Comparison of ENCODE assay signal across 16 mouse cellular contexts in the genomic region with DNA sequence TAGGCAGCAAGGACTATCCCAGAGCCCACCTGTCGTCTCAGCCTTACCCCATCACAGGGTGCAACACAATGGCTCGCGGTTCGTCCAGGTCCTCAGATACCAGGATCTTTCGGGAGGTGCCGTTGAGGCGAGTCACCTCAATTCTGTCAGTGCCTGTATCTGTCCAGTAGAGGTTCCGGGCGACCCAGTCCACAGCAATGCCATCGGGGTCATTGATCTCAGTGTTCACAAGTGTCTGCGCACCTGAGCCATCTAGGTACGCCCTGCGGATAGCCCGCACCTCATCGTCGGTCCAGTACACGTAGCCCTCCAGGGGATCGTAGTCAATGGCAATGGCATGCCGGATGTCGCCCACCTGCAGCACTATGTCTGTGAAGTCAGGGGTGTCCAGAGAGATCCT.
"Had no signal": no experiment of that assay in that cellular context is flagged by ENCODE, and none has a peak within 500 bp of the region (broad histone marks: within the 10 kb centered on the region; RNA-seq: fewer than 3 reads in every experiment).

No protein-coding gene starts in this region.

- ATAC-seq: midbrain, embryonic 13.5 days; midbrain, embryonic 15.5 days had no signal

- H3K4me2 ChIP-seq: lung, embryonic 15.5 days; midbrain, embryonic 11.5 days; midbrain, embryonic 13.5 days; midbrain, embryonic 15.5 days; neural tube, embryonic 12.5 days; stomach, embryonic 15.5 days had no signal

- H3K27ac ChIP-seq: lung, embryonic 15.5 days; macrophage; midbrain, embryonic 13.5 days; midbrain, embryonic 15.5 days; neural tube, embryonic 12.5 days; stomach, embryonic 15.5 days; stomach, postnatal 0 days had no signal

- H3K27me3 ChIP-seq: lung, embryonic 15.5 days; midbrain, embryonic 13.5 days; midbrain, embryonic 15.5 days; neural tube, embryonic 12.5 days; stomach, embryonic 15.5 days had no signal

- DNase-seq: lung, adult 2 months; lung, postnatal 14 days; lung, postnatal 36 days; right cerebral cortex, postnatal 14 days; thymus, adult 2 months; thymus, postnatal 25 days; thymus, postnatal 4 days had no signal

- H3K9ac ChIP-seq: lung, embryonic 15.5 days; midbrain, embryonic 13.5 days; midbrain, embryonic 15.5 days; neural tube, embryonic 12.5 days; stomach, embryonic 15.5 days had no signal

- H3K9me3 ChIP-seq: lung, embryonic 15.5 days; megakaryocyte, embryonic 14.5 days; midbrain, embryonic 13.5 days; midbrain, embryonic 15.5 days; neural tube, embryonic 12.5 days; stomach, embryonic 15.5 days had no signal

- H3K4me1 ChIP-seq: midbrain, embryonic 13.5 days; midbrain, embryonic 15.5 days; neural tube, embryonic 12.5 days; stomach, embryonic 15.5 days had no signal

- H3K36me3 ChIP-seq: midbrain, embryonic 15.5 days had no signal

- H3K4me3 ChIP-seq: lung, embryonic 15.5 days; megakaryocyte, embryonic 14.5 days; midbrain, embryonic 13.5 days; midbrain, embryonic 15.5 days; neural tube, embryonic 12.5 days; stomach, embryonic 15.5 days had no signal
